Mouse (Mus musculus): ENCODE results near the gene St6galnac1.

GRCm38 (mm10) chr11:116784221-116784620, 8.9 kb upstream of the St6galnac1 start:
- TF ChIP-seq CTCF (IDR thresholded peaks at IDR 0.05; ENCODE audit: borderline replicate concordance, insufficient read depth, low read depth, low read length), result no peak
- no peak for TF ChIP-seq POLR2A (IDR thresholded peaks at IDR 0.05; ENCODE audit: borderline replicate concordance, insufficient read depth, low read length)
